Mouse (Mus musculus) CD4-positive helper T cell, adult 2 months (primary cell): ENCODE results near the gene Hyal1.
A peak's percentile ranks its signal among the peaks of the same experiment; 100 is the strongest.
"Not testable (repeated sequence)": the region's sequence is repeated elsewhere in the genome, so short reads cannot be mapped to it uniquely, and the experiment has no call there.

Experiments used
- DNase-seq: peaks from one replicate; pipeline ENCODE4 v3.0.0-alpha.2; 2012; ENCODE audit warnings: low read depth, missing footprints, low spot score

The Hyal1 gene

GRCm38 (mm10) chr9:107571534-107572326 is 5.0 kb upstream of the Hyal1 start:
- DNase-seq: no peak

DNA sequence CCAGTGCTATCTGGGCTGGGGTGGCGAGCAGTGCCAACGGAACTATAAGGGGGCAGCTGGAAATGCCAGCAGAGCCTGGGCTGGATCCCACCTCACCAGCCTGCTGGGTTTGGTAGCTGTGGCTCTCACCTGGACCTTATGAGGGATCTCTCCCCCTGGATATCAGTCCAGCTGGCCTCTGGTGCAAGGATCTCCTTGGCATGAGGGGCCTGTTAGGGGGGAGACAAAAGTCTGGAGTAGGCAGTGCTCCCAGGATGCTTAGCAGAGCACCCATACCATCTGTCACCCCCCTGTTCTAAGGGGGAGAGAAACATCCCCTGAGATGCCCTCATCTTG is 4.4 kb upstream of the Hyal1 start:
- DNase-seq: no peak

- DNase-seq: not testable (repeated sequence)
Measured at GRCm38 (mm10) chr9:107573774-107574173, 3.0 kb upstream of the Hyal1 start.

GRCm38 (mm10) chr9:107575579-107576356 is 959 bp upstream of the Hyal1 start:
- DNase-seq: no peak

DNA sequence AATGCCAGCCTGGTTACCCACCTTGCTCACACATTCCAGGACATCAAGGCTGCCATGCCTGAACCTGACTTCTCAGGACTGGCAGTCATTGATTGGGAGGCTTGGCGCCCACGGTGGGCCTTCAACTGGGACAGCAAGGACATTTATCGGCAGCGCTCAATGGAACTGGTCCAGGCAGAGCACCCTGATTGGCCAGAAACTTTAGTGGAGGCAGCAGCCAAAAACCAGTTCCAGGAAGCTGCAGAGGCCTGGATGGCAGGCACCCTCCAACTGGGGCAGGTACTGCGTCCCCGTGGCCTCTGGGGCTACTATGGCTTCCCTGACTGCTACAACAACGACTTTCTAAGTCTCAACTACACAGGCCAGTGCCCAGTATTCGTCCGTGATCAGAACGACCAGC is 1.1 kb downstream of the Hyal1 start:
- DNase-seq: no peak

DNA sequence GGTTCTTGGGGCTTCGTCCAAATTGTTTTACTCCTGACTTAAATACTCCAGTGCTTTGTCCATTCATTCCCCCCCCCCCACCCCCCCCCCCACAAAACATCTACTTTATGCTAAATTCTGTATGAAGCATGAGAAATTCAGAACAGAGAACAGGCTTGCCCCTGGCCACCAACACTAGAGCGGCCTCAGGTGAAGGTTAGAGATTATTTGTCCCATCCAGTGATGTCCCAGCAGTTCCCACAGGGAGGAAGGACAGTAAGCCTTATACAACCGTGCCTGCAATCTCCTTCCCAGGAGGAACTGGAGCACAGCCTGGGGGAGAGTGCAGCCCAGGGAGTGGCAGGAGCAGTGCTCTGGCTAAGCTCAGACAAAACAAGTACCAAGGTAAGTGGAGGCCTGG is 1.9 kb downstream of the Hyal1 start, which contains the start of gene Naa80:
Gene Naa80, plus strand, starts transcription at position 301 of the 400 bp plus-strand sequence.
- no peak for DNase-seq

- no peak for DNase-seq
Measured at GRCm38 (mm10) chr9:107579023-107579900, 2.5 kb downstream of the Hyal1 start.

DNA sequence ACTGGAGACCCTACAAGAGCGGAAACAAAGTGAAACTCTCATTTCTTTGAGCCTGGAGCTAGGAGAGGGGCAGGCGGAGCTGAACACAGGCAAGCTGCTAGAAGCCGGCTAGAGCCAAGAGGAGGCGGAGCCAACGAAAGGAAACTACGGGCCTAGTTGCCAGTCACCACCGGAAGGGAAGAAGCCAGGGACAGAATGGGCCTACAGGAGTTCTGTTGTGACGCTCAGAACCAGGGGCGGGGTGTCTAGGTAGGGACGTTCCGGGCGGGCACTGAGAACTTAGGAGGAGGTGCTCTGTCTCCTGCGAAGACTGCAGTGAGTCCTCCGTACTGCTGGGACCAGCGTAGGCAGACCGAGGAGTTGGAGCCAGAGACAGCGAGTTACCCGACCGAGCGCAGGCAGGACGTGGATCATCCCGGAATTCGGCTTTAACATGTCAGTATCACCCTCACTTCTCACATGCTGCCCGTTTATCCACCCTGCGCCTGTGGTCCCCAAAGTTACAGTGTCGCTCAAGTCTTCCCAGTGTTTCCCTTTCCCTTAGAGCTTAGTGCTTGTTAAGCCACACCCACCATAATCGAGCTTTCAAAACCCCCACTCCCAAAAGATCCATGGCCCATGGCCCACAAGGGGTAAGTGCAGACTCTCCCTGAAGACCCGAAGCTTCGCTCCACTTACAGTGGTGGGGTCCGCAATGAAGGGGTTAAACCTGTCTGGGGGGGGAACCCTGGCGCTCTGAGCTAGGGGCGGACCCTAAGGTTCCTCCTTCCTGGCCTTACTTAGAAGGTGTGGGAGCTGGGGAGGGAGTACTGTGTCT is 4.0 kb downstream of the Hyal1 start, which contains the start of gene Hyal3:
Gene Hyal3, plus strand, starts transcription at position 318 of the 817 bp plus-strand sequence.
- peak; percentile 91 for DNase-seq

GRCm38 (mm10) chr9:107581584-107581983 is 4.9 kb downstream of the Hyal1 start:
- no peak for DNase-seq

DNA sequence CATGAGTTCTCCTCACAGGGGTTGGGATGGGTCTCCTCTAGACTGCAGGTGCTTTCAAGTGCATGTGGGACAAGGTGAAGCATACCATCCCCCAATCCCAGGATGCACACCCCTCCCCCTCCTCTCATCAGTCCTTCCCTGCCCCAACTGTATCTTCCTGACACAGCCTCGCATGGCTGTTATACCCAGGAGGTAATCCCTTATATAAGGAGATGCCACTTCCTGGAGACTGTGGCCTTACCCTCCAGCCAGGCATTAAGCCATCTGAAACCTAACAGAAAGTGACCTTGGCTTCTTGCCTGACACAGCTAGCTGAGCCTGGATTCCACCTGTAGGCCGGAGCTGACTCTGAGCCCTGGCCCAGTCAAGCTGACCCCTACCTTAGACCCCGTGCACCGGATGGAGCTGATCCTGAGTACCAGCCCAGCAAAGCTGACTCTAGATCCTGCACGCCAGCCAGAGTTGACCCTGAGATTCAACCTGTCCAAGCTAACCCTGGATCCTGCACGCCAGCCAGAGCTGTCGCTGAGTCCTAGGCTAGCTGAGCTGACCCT is 5.9 kb downstream of the Hyal1 start:
- no peak for DNase-seq

GRCm38 (mm10) chr9:107583174-107583573 is 6.4 kb downstream of the Hyal1 start:
- DNase-seq: no peak

- DNase-seq: no peak
Measured at GRCm38 (mm10) chr9:107586504-107586903, 9.8 kb downstream of the Hyal1 start.

DNA sequence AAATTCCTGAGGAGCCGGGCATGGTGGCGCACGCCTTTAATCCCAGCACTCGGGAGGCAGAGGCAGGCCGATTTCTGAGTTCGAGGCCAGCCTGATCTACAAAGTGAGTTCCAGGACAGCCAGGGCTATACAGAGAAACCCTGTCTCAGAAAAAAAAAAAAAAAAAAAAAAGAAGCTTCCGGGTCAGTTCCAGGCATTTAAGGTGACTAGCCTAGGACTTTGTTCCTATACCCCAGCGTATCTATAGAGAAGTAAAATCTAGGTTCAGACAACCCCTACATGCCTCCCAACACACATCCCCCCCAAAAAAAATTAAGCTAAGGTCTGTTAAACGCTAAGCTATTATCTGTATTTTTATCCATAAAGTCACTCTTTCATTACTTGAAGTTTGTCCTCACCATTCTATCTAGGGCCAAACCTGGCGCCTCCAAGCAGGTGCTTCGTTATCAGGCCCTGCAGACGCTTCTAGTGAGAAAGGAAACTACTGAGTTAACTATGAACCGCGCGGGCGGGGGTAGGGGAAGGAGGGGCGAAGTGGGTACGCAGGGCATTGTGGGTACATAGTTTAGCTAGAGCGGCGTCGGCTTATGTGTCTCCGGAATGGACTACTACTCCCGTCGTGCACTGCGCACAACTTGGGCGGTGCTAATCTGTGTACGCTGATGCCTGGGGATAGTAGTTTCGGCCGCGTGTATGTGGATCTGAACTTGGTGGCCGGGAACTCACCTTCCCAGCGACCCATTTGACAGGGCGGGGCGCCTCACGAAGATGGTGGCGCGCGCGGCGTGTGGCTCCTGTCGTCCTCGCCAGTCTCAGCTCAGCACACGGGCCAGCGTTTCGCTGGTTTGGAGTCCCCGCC is 10.5 kb downstream of the Hyal1 start, which contains the start of gene Ifrd2:
Gene Ifrd2, plus strand, starts transcription at position 669 of the 859 bp plus-strand sequence.
- DNase-seq: peak; percentile 99

GRCm38 (mm10) chr9:107587833-107588639 is 11.3 kb downstream of the Hyal1 start:
- DNase-seq: no peak

- no peak for DNase-seq
Measured at GRCm38 (mm10) chr9:107590058-107590772, 13.5 kb downstream of the Hyal1 start.

DNA sequence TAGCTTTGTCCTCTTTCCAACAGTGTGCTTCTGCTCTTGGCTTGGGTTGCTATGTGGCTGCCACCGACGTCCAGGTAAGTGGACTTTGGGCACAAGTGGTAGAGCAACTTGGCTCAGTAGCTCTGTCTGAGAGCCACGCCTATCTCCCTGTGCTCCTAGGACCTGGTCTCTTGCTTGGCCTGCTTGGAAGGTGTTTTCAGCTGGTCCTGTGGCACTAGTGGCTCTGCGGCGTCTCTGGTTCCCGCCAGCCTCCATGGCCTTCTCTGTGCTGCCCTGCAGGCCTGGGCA is 14.0 kb downstream of the Hyal1 start:
- DNase-seq: no peak

- no peak for DNase-seq
Measured at GRCm38 (mm10) chr9:107593101-107593976, 16.6 kb downstream of the Hyal1 start.
